ENCODE assay signal across 18 mouse cellular contexts in genomic region chr12:11803162-11803561, GRCm38 (mm10).
DNase-seq lines count a peak whose midpoint lies in the region.
"Had no signal": no experiment of that assay in that cellular context is flagged by ENCODE, and none has a peak within 500 bp of the region (broad histone marks: within the 10 kb centered on the region; RNA-seq: fewer than 3 reads in every experiment).

No protein-coding gene starts in this region.

- intact Hi-C loops in left cerebral cortex, postnatal 36 days (cut with DNase I): no loop called here
- intact Hi-C loops in gastrocnemius, postnatal 14 days (cut with DNase I; ENCODE audit: low total_unique reads): no loop called here

- DNase-seq in left cerebral cortex, adult 18-20 months (ENCODE audit: low spot score in 2 of 2): peak; percentile 5 to 7
- no peak for DNase-seq in left cerebral cortex, postnatal 36 days (ENCODE audit: low spot score in 2 of 2)
- DNase-seq in layer of hippocampus, adult 18-20 months (ENCODE audit: low spot score in 2 of 2): peak; percentile 50 to 76
- DNase-seq in layer of hippocampus, adult 9-10 months (ENCODE audit: low spot score): peak; percentile 17
- DNase-seq in lung, adult 18-20 months: no peak
- DNase-seq in gastrocnemius, postnatal 14 days: no peak
- DNase-seq: adrenal gland, postnatal 25 days; B cell, adult 2 months; cerebellum, adult 2 months; cerebellum, postnatal 36 days; heart, postnatal 10 days; kidney, adult 11 months; kidney, postnatal 25 days; liver; lung, embryonic 14.5 days; lung, postnatal 14 days; midbrain, embryonic 14.5 days; right cerebral cortex, postnatal 4 days had no signal

Comparison
In these comparisons a context has a peak if more than half of its experiments do, and no peak if none do; other contexts are left out.
1. DNase-seq: peak in left cerebral cortex, adult 18-20 months (2 of 2), layer of hippocampus, adult 18-20 months (2 of 2) and layer of hippocampus, adult 9-10 months (single experiment); none in left cerebral cortex, postnatal 36 days (0 of 2), lung, adult 18-20 months (0 of 2) and gastrocnemius, postnatal 14 days (single experiment).